Mouse (Mus musculus): Measurements from ENCODE around the gene Ypel2. TPM values are rescaled to one million over a fixed set of nuclear protein-coding genes. Genes with fewer than 3 reads are reported as not detected.

The Ypel2 gene
- total and polyA plus RNA-seq, 3 experiments, result 1.5 to 8.2 (median 7.0) TPM

- H3K36me3 ChIP-seq (replicated peaks), result no peaks in the 10 kb centered on the region
Observed at GRCm38 (mm10) chr11:86952659-86953058, 40.8 kb downstream of the Ypel2 start.

GRCm38 (mm10) chr11:86951672-86952071 is 41.8 kb downstream of the Ypel2 start:
- H3K4me3 ChIP-seq (ENCODE audit: low read depth, low read length), result no peak overlapping the region
- H3K9me3 ChIP-seq (replicated peaks), result no peaks in the 10 kb centered on the region
- no peak for ATAC-seq (ENCODE audit: extremely low read depth, insufficient number of reproducible peaks, low FRiP score, poor library complexity, severe bottlenecking)
- no peaks in the 10 kb centered on the region for H3K36me3 ChIP-seq (replicated peaks)
- H3K27me3 ChIP-seq (ENCODE audit: insufficient read depth, low read length), result peaks cover 5% of the 10 kb centered on the region; the same call in 1 of the 2 replicates
- no peak for TF ChIP-seq CTCF (IDR thresholded peaks at IDR 0.05; ENCODE audit: low read depth, low read length)
- TF ChIP-seq GATA2 (IDR thresholded peaks at IDR 0.05; ENCODE audit: borderline replicate concordance, low read depth, low read length), result no peak
- no peak for TF ChIP-seq TAL1 (conservative IDR thresholded peaks at IDR 0.05; ENCODE audit: low read depth, low read length)
- TF ChIP-seq POLR2AphosphoS5 (IDR thresholded peaks at IDR 0.05; ENCODE audit: insufficient replicate concordance, low read depth, low read length), result no peak
- TF ChIP-seq GATA1 (IDR thresholded peaks at IDR 0.05; ENCODE audit: borderline replicate concordance, low read length), result no peak
- peaks cover 8% of the 10 kb centered on the region; the same call in 1 of the 2 replicates for H3K4me1 ChIP-seq (ENCODE audit: insufficient read depth, low read depth, low read length)
- no peak for DNase-seq (ENCODE audit: low spot score)

More at GRCm38 (mm10) chr11:86952659-86953058, 40.8 kb downstream of the Ypel2 start:
- H3K9me3 ChIP-seq (replicated peaks), result no peaks in the 10 kb centered on the region
- no peak for DNase-seq (ENCODE audit: low spot score)
- H3K27me3 ChIP-seq (ENCODE audit: insufficient read depth, low read length), result peaks cover 5% of the 10 kb centered on the region; the same call in 1 of the 2 replicates
- TF ChIP-seq GATA1 (IDR thresholded peaks at IDR 0.05; ENCODE audit: borderline replicate concordance, low read length), result no peak
- no peak for TF ChIP-seq TAL1 (conservative IDR thresholded peaks at IDR 0.05; ENCODE audit: low read depth, low read length)
- no peak for TF ChIP-seq GATA2 (IDR thresholded peaks at IDR 0.05; ENCODE audit: borderline replicate concordance, low read depth, low read length)
- TF ChIP-seq POLR2AphosphoS5 (IDR thresholded peaks at IDR 0.05; ENCODE audit: insufficient replicate concordance, low read depth, low read length), result no peak
- H3K4me1 ChIP-seq (ENCODE audit: insufficient read depth, low read depth, low read length), result peaks cover 8% of the 10 kb centered on the region; the same call in 1 of the 2 replicates
- H3K4me3 ChIP-seq (ENCODE audit: low read depth, low read length), result no peak overlapping the region
- ATAC-seq (ENCODE audit: extremely low read depth, insufficient number of reproducible peaks, low FRiP score, poor library complexity, severe bottlenecking), result no peak

GRCm38 (mm10) chr11:86950491-86950890 is 43.0 kb downstream of the Ypel2 start:
- Histone ChIP-seq H3K4me1 (ENCODE audit: insufficient read depth, low read depth, low read length) (no peaks in the 10 kb centered on the region), H3K27me3 (ENCODE audit: insufficient read depth, low read length) (peaks cover 8% of the 10 kb centered on the region; the same call in 1 of the 2 replicates), H3K36me3 (replicated peaks) (no peaks in the 10 kb centered on the region), H3K9me3 (replicated peaks) (no peaks in the 10 kb centered on the region), H3K4me3 (ENCODE audit: low read depth, low read length) (no peak overlapping the region)
- ATAC-seq (ENCODE audit: extremely low read depth, insufficient number of reproducible peaks, low FRiP score, poor library complexity, severe bottlenecking), result no peak
- DNase-seq (ENCODE audit: low spot score), result no peak
- TF ChIP-seq GATA1 (IDR thresholded peaks at IDR 0.05; ENCODE audit: borderline replicate concordance, low read length) (no peak), POLR2AphosphoS5 (IDR thresholded peaks at IDR 0.05; ENCODE audit: insufficient replicate concordance, low read depth, low read length) (no peak), CTCF (IDR thresholded peaks at IDR 0.05; ENCODE audit: low read depth, low read length) (no peak), TAL1 (conservative IDR thresholded peaks at IDR 0.05; ENCODE audit: low read depth, low read length) (no peak)

GRCm38 (mm10) chr11:86949951-86950441 is 43.5 kb downstream of the Ypel2 start:
- H3K36me3 ChIP-seq (replicated peaks), result no peaks in the 10 kb centered on the region
- ATAC-seq (ENCODE audit: extremely low read depth, insufficient number of reproducible peaks, low FRiP score, poor library complexity, severe bottlenecking) (no peak), DNase-seq (ENCODE audit: low spot score) (no peak)
- H3K9me3 ChIP-seq (replicated peaks), result no peaks in the 10 kb centered on the region
- H3K27me3 ChIP-seq (ENCODE audit: insufficient read depth, low read length), result peaks cover 7% of the 10 kb centered on the region; the same call in 1 of the 2 replicates
- TF ChIP-seq POLR2AphosphoS5 (IDR thresholded peaks at IDR 0.05; ENCODE audit: insufficient replicate concordance, low read depth, low read length) (no peak), TAL1 (conservative IDR thresholded peaks at IDR 0.05; ENCODE audit: low read depth, low read length) (no peak), GATA2 (IDR thresholded peaks at IDR 0.05; ENCODE audit: borderline replicate concordance, low read depth, low read length) (no peak), GATA1 (IDR thresholded peaks at IDR 0.05; ENCODE audit: borderline replicate concordance, low read length) (no peak), CTCF (IDR thresholded peaks at IDR 0.05; ENCODE audit: low read depth, low read length) (no peak)
- H3K4me1 ChIP-seq (ENCODE audit: insufficient read depth, low read depth, low read length), result no peaks in the 10 kb centered on the region
- H3K4me3 ChIP-seq (ENCODE audit: low read depth, low read length), result no peak overlapping the region

GRCm38 (mm10) chr11:86946644-86947195 is 46.8 kb downstream of the Ypel2 start:
- no peak for TF ChIP-seq GATA2 (IDR thresholded peaks at IDR 0.05; ENCODE audit: borderline replicate concordance, low read depth, low read length)
- ATAC-seq (ENCODE audit: extremely low read depth, insufficient number of reproducible peaks, low FRiP score, poor library complexity, severe bottlenecking), result no peak
- H3K4me1 ChIP-seq (ENCODE audit: insufficient read depth, low read depth, low read length), result no peaks in the 10 kb centered on the region; the same call in 1 of the 2 replicates

GRCm38 (mm10) chr11:86945933-86946332 is 47.6 kb downstream of the Ypel2 start:
- no peak for DNase-seq (ENCODE audit: low spot score)
- Histone ChIP-seq H3K4me3 (ENCODE audit: low read depth, low read length) (no peak overlapping the region), H3K27me3 (ENCODE audit: insufficient read depth, low read length) (peaks cover 5% of the 10 kb centered on the region; the same call in 1 of the 2 replicates), H3K36me3 (replicated peaks) (no peaks in the 10 kb centered on the region), H3K9me3 (replicated peaks) (no peaks in the 10 kb centered on the region), H3K4me1 (ENCODE audit: insufficient read depth, low read depth, low read length) (no peaks in the 10 kb centered on the region; the same call in 1 of the 2 replicates)
- no peak for ATAC-seq (ENCODE audit: extremely low read depth, insufficient number of reproducible peaks, low FRiP score, poor library complexity, severe bottlenecking)
- TF ChIP-seq CTCF (IDR thresholded peaks at IDR 0.05; ENCODE audit: low read depth, low read length) (no peak), GATA2 (IDR thresholded peaks at IDR 0.05; ENCODE audit: borderline replicate concordance, low read depth, low read length) (no peak), POLR2AphosphoS5 (IDR thresholded peaks at IDR 0.05; ENCODE audit: insufficient replicate concordance, low read depth, low read length) (no peak), TAL1 (conservative IDR thresholded peaks at IDR 0.05; ENCODE audit: low read depth, low read length) (no peak), GATA1 (IDR thresholded peaks at IDR 0.05; ENCODE audit: borderline replicate concordance, low read length) (no peak)

More at GRCm38 (mm10) chr11:86946644-86947195, 46.8 kb downstream of the Ypel2 start:
- H3K4me3 ChIP-seq (ENCODE audit: low read depth, low read length), result no peak overlapping the region
- no peaks in the 10 kb centered on the region for H3K36me3 ChIP-seq (replicated peaks)
- peaks cover 5% of the 10 kb centered on the region; the same call in 1 of the 2 replicates for H3K27me3 ChIP-seq (ENCODE audit: insufficient read depth, low read length)
- DNase-seq (ENCODE audit: low spot score), result no peak
- no peaks in the 10 kb centered on the region for H3K9me3 ChIP-seq (replicated peaks)

All from G1E (cell line).